Mouse (Mus musculus) brain, embryonic 14.5 days (tissue): ENCODE data around the gene Mettl7b. TPM values are rescaled to one million over a fixed set of nuclear protein-coding genes. Genes with fewer than 3 reads are reported as not detected.

Source experiments
- DNase-seq: peaks from one replicate; pipeline ENCODE4 v3.0.0-alpha.2; 2011; ENCODE audit warnings: low read depth
- CTCF ChIP-seq: fragments of 200-500 bp; IDR thresholded peaks from 2 replicates; pipeline ENCODE4 v1.5.1; 2012; ENCODE audit warnings: inconsistent platforms, mild to moderate bottlenecking, moderate library complexity, borderline replicate concordance; ENCODE audit not compliant: insufficient read depth, insufficient read length; ENCODE audit errors: extremely low read depth
- POLR2A ChIP-seq: fragments of 200-500 bp; IDR thresholded peaks from 2 replicates; pipeline ENCODE4 v1.6.1; 2012; ENCODE audit warnings: mild to moderate bottlenecking, inconsistent platforms, borderline replicate concordance; ENCODE audit not compliant: poor library complexity, insufficient read depth, insufficient read length, severe bottlenecking; ENCODE audit errors: extremely low read depth
- polyA plus RNA-seq: library from polyadenylated mRNA; depleted of rRNA; stranded (reverse); fragments of >200 nt; gene quantifications from 2 replicates; pipeline ENCODE4 v1.2.3, GENCODE M21; 2012

Mettl7b gene
- polyA plus RNA-seq, 1 experiment, result 0.08 TPM

GRCm38 (mm10) chr10:128976395-128976794 lies 15.6 kb upstream of the Mettl7b start:
- TF ChIP-seq POLR2A (no peak), CTCF (no peak)
- no peak for DNase-seq

GRCm38 (mm10) chr10:128972841-128973240 lies 12.1 kb upstream of the Mettl7b start:
- TF ChIP-seq CTCF (no peak), POLR2A (no peak)
- DNase-seq, result no peak

GRCm38 (mm10) chr10:128970740-128971250 lies 10.0 kb upstream of the Mettl7b start:
- DNase-seq, result no peak
- TF ChIP-seq POLR2A (no peak), CTCF (no peak)

GRCm38 (mm10) chr10:128968341-128968749 lies 7.6 kb upstream of the Mettl7b start:
- no peak for DNase-seq
- no peak for TF ChIP-seq CTCF
- TF ChIP-seq POLR2A, result no peak

- TF ChIP-seq POLR2A, result no peak
- no peak for TF ChIP-seq CTCF
- DNase-seq, result no peak
These were observed 5.1 kb upstream of the Mettl7b start for GRCm38 (mm10) chr10:128965871-128966270.

- TF ChIP-seq POLR2A, result no peak
- TF ChIP-seq CTCF, result no peak
- DNase-seq, result no peak
These were observed 4.2 kb upstream of the Mettl7b start for GRCm38 (mm10) chr10:128964961-128965360.

GRCm38 (mm10) chr10:128960142-128960541 lies 646 bp downstream of the Mettl7b start:
- no peak for TF ChIP-seq POLR2A
- no peak for TF ChIP-seq CTCF
- DNase-seq, result no peak

- TF ChIP-seq POLR2A, result no peak
- no peak for TF ChIP-seq CTCF
- no peak for DNase-seq
These were observed 2.4 kb downstream of the Mettl7b start for GRCm38 (mm10) chr10:128958340-128958739.

- no peak for DNase-seq
- no peak for TF ChIP-seq POLR2A
- no peak for TF ChIP-seq CTCF
These were observed 10.4 kb downstream of the Mettl7b start for GRCm38 (mm10) chr10:128950208-128950887.

GRCm38 (mm10) chr10:128947496-128947895 lies 13.3 kb downstream of the Mettl7b start:
- DNase-seq, result no peak
- TF ChIP-seq CTCF, result no peak
- no peak for TF ChIP-seq POLR2A

- TF ChIP-seq CTCF (peak; percentile 26; the same call in 1 of the 2 replicates), POLR2A (no peak)
- DNase-seq, result no peak
These were observed 15.1 kb downstream of the Mettl7b start for GRCm38 (mm10) chr10:128945675-128946074.

- TF ChIP-seq POLR2A (no peak), CTCF (no peak)
These were observed 20.2 kb downstream of the Mettl7b start for GRCm38 (mm10) chr10:128940475-128941061.

GRCm38 (mm10) chr10:128938974-128939373 lies 21.8 kb downstream of the Mettl7b start:
- no peak for TF ChIP-seq POLR2A
- TF ChIP-seq CTCF, result no peak
- no peak for DNase-seq

More at GRCm38 (mm10) chr10:128940475-128941061, 20.2 kb downstream of the Mettl7b start:
- no peak for DNase-seq
